ENCODE assay signal across 8 mouse cellular contexts in the genomic region with DNA sequence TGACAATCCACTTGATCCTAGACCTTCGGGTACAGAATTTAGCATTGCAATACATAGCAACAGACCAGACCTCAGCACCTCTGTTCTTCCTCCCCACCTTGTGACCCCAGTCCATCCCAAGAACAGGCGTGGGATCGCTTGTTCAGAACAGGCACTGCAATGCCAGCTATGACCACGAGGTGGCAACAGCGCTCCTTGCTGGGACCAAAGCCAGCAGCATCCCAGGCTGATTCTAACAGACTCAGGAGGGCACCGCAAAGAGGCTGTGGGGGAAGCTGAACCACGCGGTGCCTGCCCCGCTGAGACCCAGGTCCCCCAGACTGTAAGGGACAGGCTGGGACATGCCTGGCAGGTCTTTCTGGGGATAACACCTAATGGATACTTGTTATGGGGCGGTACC. TPM values are rescaled to one million over a fixed set of nuclear protein-coding genes. Genes with fewer than 3 reads are reported as not detected.
DNase-seq lines count a peak whose midpoint lies in the region; ATAC-seq and TF ChIP-seq lines count a peak whose summit lies in the region.

No protein-coding gene starts in this region.

- H3K9ac ChIP-seq in forebrain, embryonic 11.5 days (ENCODE audit: low read length) = no peak overlapping the region

- H3K4me3 ChIP-seq in E14TG2a.4 (replicated peaks; ENCODE audit: low read length) = no peak overlapping the region
- H3K4me3 ChIP-seq in forebrain, embryonic 11.5 days (ENCODE audit: low read depth, low read length) = no peak overlapping the region
- H3K4me3 ChIP-seq in lung, adult 2 months (replicated peaks; ENCODE audit: extremely low read depth, low read depth, low read length) = no peak overlapping the region

- peak; percentile 69 for ATAC-seq in forebrain, embryonic 11.5 days (replicated peaks; ENCODE audit: low FRiP score)
- ATAC-seq in neutrophil, adult 5-6 weeks (ENCODE audit: extremely low read depth, insufficient number of reproducible peaks, low FRiP score, poor library complexity, severe bottlenecking) = peak; percentile 94

- H3K4me1 ChIP-seq in E14TG2a.4 (replicated peaks; ENCODE audit: low read depth, low read length) = peaks cover 3% of the 10 kb centered on the region; the same call in 1 of the 2 replicates
- H3K4me1 ChIP-seq in forebrain, embryonic 11.5 days (replicated peaks; ENCODE audit: control insufficient read depth, insufficient read depth, low read length) = no peaks in the 10 kb centered on the region; the same call in 1 of the 2 replicates
- H3K4me1 ChIP-seq in lung, adult 2 months (ENCODE audit: control insufficient read depth, insufficient read depth, low read length) = no peaks in the 10 kb centered on the region

- TF ChIP-seq CTCF in E14TG2a.4 (conservative IDR thresholded peaks at IDR 0.05; ENCODE audit: low read length) = peak; percentile 98
- peak; percentile 100 for TF ChIP-seq CTCF in lung, adult 2 months (IDR thresholded peaks at IDR 0.05; ENCODE audit: insufficient read depth, low read length)

- WGBS in forebrain, embryonic 11.5 days = 3% methylated on average over 10 of the region's 10 CpGs
- 3% methylated on average over 10 of the region's 10 CpGs for WGBS in lung, adult 2 months

- intact Hi-C loops in heart, postnatal 25 days (cut with DNase I) = loop anchor here (1.0 to 2.0 kb wide), 3 partner anchors 31 to 226 kb away; a partner anchor contains a TSS

- H3K9me3 ChIP-seq in E14TG2a.4 (ENCODE audit: low read length) = peaks cover 59% of the 10 kb centered on the region
- H3K9me3 ChIP-seq in forebrain, embryonic 11.5 days (ENCODE audit: control insufficient read depth, low read length) = no peaks in the 10 kb centered on the region

- no peak for TF ChIP-seq POLR2A in lung, adult 2 months (IDR thresholded peaks at IDR 0.05; ENCODE audit: borderline replicate concordance, extremely low read depth, low read depth, low read length)

- H3K27ac ChIP-seq in forebrain, embryonic 11.5 days (ENCODE audit: low read depth, low read length) = no peak overlapping the region

- no peaks in the 10 kb centered on the region for H3K27me3 ChIP-seq in E14TG2a.4 (ENCODE audit: insufficient read depth, low read length)
- H3K27me3 ChIP-seq in forebrain, embryonic 11.5 days (ENCODE audit: control insufficient read depth, insufficient read depth, low read length) = no peaks in the 10 kb centered on the region

- peak; percentile 74 for DNase-seq in c-Kit-positive CD71-positive TER-119-negative erythroid progenitor cells, embryonic 14.5 days (ENCODE audit: low read depth)
- peak; percentile 96 for DNase-seq in forebrain, embryonic 11.5 days (ENCODE audit: low spot score)
- peak; percentile 66 for DNase-seq in heart, postnatal 25 days (ENCODE audit: low spot score)
- peak; percentile 90 for DNase-seq in layer of hippocampus, adult 11-12 months (ENCODE audit: low spot score)
- DNase-seq in lung, adult 2 months = peak; percentile 91
- DNase-seq in thymus, adult 18-20 months = peak; percentile 75 to 76

- H3K4me2 ChIP-seq in forebrain, embryonic 11.5 days (ENCODE audit: low read depth, low read length, severe bottlenecking) = no peak overlapping the region

- no peaks in the 10 kb centered on the region for H3K36me3 ChIP-seq in E14TG2a.4 (ENCODE audit: insufficient read depth, low read length)
- H3K36me3 ChIP-seq in forebrain, embryonic 11.5 days (ENCODE audit: control insufficient read depth, insufficient read depth, low read length) = no peaks in the 10 kb centered on the region

RNA-seq across cellular contexts. Expression of a gene that starts 13.5 kb away (rescaled TPM):
- 0.99 and 1.3 TPM in 2 replicates for polyA plus RNA-seq in forebrain, embryonic 11.5 days (2014; fragmentation: Nextera tagmentation; extraction: Ambion mirVana)
- under 1 TPM; 0.11 to 0.44 TPM for total RNA-seq in heart, postnatal 25 days (2021)
- 1.1 TPM in 2 replicates for polyA plus RNA-seq in lung, adult 2 months (2012; rRNA removed)
- not detected in 2 replicates for total RNA-seq in neutrophil, adult 5-6 weeks (2017)

RNA-seq across cellular contexts. Expression of a gene that starts 21.6 kb away (rescaled TPM):
- polyA plus RNA-seq in forebrain, embryonic 11.5 days (2014; fragmentation: Nextera tagmentation; extraction: Ambion mirVana) = 427 and 461 TPM in 2 replicates
- 10 to 100 TPM; 35.2 to 42.0 TPM for total RNA-seq in heart, postnatal 25 days (2021)
- polyA plus RNA-seq in lung, adult 2 months (2012; rRNA removed) = 57.9 and 73.2 TPM in 2 replicates
- total RNA-seq in neutrophil, adult 5-6 weeks (2017) = 29.8 and 34.0 TPM in 2 replicates

RNA-seq across cellular contexts. Expression of a gene that starts 30.8 kb away (rescaled TPM):
- polyA plus RNA-seq in forebrain, embryonic 11.5 days (2014; fragmentation: Nextera tagmentation; extraction: Ambion mirVana) = 14.6 and 16.7 TPM in 2 replicates
- 1 to 10 TPM; 7.3 to 7.7 TPM for total RNA-seq in heart, postnatal 25 days (2021)
- polyA plus RNA-seq in lung, adult 2 months (2012; rRNA removed) = 42.4 and 44.2 TPM in 2 replicates
- total RNA-seq in neutrophil, adult 5-6 weeks (2017) = 26.1 and 26.2 TPM in 2 replicates
